Mouse (Mus musculus) heart, postnatal 36 days (tissue): ENCODE data around the gene Dxo. TPM values are rescaled to one million over a fixed set of nuclear protein-coding genes. Genes with fewer than 3 reads are reported as not detected.
"Not testable (repeated sequence)": the region's sequence is repeated elsewhere in the genome, so short reads cannot be mapped to it uniquely, and the experiment has no call there.

Source experiments
- DNase-seq, 2 experiments: peaks; one replicate each; pipeline ENCODE4 v3.0.0; 2021 to 2022
- intact Hi-C: fragments of 180-260 bp; cut with DNase I; formaldehyde crosslinking; loops from one replicate; pipeline ENCODE4 v1.15.1; 2025
- total RNA-seq, 2 experiments: library from RNA; stranded (reverse); gene quantifications; 2 replicates each; pipeline ENCODE4 v1.2.3; 2021

Dxo gene
- 10 to 100 TPM; 12.4 to 17.3 TPM for total RNA-seq

GRCm38 (mm10) chr17:34836856-34837221 is at the start of gene Dxo, which contains the start of gene Stk19:
TSS of gene Dxo (plus strand) at chr17:34837019.
TSS of gene Stk19 (minus strand) at chr17:34836945.
- DNase-seq = peak; percentile 96
- intact Hi-C loops = loop anchor here (1.0 to 10.0 kb wide), 3 partner anchors 13 to 298 kb away; partner anchors contain the start of genes Apom, Bag6, Nelfe and Skiv2l

DNA sequence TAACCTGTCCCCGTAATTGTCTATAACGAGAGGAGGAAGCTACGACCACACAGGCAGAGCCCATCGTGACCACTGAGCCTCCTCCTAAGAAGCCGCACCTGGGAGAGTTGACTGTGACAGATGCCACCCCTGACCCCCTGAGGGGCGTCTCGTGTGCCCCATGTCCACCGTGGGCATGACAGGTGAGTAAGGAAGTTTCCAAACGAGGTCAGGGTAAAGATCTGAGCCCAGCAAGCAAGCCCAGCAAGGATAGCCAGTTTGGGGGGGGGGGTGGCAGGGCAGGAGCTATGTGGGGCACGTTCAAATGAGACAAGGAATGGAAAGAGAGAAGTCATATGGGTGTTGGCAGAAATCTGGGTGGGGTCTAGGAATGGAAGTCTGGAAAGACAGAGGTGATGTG is 41.8 kb upstream of the Dxo start:
- DNase-seq = no peak
- intact Hi-C loops = loop anchor here (5.0 kb wide), 1 partner anchor 83 kb away; no protein-coding TSS in a partner anchor

GRCm38 (mm10) chr17:34795633-34796032 is 41.2 kb upstream of the Dxo start:
- intact Hi-C loops = loop anchor here (5.0 kb wide), 1 partner anchor 83 kb away; no protein-coding TSS in a partner anchor

DNA sequence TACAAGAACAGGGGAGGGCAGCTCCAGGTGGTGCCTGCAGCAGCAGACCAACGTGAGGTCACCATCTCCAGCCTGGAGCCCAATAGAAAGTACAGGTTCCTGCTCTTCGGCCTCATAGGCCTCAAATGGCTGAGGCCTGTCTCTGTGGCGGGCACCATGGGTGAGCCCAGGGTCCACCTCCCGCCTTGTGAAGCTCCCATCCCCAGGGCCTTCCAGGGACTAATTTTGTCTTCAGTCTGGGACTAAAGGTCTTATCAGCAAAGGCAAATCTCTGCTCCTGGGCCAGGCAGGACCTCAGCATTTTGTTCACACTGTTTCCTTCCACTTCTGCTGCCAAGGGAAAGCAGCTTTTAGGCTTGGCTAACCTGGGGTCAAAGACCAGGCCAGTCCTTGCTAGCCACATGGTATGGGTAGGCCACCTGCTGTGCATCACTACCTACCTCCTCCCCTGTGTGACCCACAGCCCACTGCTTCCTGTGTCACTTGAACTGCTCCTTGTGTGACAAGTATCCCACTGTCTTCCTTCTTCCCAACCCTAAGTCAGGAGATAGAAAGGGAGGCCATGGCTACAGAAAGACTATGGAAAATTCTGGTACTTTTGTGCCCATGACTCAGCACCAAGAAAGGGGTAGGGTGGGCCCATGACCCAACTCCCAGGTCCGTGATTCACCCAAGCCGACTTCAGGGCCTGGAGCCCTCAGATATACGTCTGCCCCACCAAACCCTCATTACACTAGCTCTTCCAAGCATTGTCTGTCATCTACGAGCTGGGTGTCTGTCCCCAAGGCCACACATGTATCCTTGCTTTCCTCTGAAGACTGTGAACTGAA is 40.3 kb upstream of the Dxo start:
- intact Hi-C loops = loop anchor here (5.0 kb wide), 1 partner anchor 84 kb away; no protein-coding TSS in a partner anchor
- no peak for DNase-seq

More at GRCm38 (mm10) chr17:34795633-34796032, 41.2 kb upstream of the Dxo start:
- DNase-seq = peak; percentile 36 to 65

DNA sequence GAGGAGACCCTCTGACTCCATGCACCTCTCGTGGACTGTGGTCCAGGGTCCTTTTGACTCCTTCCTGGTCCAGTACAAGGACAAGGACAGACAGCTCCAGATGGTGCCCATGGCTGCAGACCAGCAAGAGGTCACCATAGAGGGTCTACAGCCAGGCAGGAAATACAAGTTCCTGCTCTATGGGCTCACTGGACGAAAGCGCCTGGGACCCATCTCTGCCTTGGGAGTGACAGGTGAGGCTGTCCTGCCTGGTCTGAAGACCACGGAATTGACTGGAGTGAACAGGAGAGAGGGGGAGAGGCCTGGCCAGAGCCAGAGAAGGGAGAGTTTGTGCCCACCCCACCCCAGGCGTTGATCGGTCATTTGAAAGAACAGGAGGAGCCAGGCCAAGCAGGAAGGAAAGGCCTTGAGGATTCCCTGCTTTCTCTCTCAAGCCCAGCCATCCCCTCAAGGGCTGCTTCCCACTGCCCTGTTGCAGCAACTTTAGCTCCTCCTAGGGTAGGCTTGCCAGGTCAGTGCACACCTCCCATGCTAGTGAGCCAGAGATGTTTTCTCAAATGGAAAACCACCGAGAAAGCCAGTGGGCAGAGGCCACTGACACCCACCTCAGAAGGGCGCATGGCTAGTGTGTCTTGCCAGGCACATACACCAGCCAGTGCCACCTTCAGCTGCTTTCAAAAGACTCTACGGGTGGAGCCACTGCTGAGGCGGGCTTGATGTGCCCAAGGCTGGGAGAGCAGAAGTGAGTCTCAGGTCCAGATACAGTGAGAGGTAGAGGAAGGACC is 39.4 kb upstream of the Dxo start:
- intact Hi-C loops = loop anchor here (5.0 kb wide), 1 partner anchor 85 kb away; no protein-coding TSS in a partner anchor
- not testable (repeated sequence) for DNase-seq

DNA sequence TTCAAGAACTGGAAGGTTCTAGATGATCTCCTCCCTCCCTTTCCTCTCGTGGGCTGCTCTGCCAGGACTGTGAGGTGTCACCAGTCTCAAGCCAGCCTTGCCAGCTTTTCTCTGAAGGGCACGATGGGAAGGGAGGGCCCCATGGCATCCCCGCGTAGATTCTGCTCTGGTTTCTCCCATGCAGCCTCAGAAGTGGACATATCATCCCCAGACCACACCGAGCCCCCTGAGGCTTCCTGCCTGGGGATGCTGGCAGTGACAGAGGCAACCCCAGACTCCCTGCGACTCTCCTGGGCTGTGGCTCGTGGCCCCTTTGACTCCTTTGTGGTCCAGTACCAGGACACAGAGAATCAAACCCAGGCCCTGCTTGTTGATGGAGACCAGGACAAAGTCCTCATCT is 38.7 kb upstream of the Dxo start:
- intact Hi-C loops = loop anchor here (5.0 kb wide), 1 partner anchor 86 kb away; no protein-coding TSS in a partner anchor
- not testable (repeated sequence) for DNase-seq

- intact Hi-C loops = loop anchor here (5.0 kb wide), 1 partner anchor 87 kb away; no protein-coding TSS in a partner anchor
- no peak for DNase-seq
Observed at GRCm38 (mm10) chr17:34798866-34799530, 37.8 kb upstream of the Dxo start.

GRCm38 (mm10) chr17:34799531-34799925 is 37.3 kb upstream of the Dxo start:
- intact Hi-C loops = loop anchor here (5.0 kb wide), 1 partner anchor 87 kb away; no protein-coding TSS in a partner anchor
- no peak for DNase-seq

DNA sequence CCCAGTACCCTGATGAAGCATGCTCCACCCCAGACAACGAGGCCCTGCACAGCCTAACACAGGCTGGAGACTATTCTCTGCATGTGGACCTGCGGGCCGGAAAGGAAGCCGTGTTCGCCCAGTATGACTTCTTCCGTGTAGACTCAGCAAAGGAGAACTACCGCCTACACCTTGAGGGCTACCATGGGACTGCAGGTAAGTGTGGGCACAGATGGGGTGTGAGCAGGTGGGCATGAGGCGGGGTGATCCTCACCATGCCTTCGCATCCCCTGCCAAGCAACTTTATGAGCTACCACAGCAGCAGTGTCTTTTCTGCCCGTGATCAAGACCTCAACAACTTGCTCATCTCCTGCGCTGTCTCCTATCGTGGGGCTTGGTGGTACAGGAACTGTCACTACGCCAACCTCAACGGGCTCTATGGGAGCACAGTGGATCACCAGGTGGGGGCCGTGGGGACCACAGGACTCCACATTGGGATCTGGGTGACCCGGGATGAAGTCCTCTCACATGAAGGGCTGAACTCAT is 36.0 kb upstream of the Dxo start:
- intact Hi-C loops, DNase-seq: not testable (repeated sequence)

- DNase-seq, intact Hi-C loops: not testable (repeated sequence)
Observed at GRCm38 (mm10) chr17:34802756-34803155, 34.1 kb upstream of the Dxo start.

DNA sequence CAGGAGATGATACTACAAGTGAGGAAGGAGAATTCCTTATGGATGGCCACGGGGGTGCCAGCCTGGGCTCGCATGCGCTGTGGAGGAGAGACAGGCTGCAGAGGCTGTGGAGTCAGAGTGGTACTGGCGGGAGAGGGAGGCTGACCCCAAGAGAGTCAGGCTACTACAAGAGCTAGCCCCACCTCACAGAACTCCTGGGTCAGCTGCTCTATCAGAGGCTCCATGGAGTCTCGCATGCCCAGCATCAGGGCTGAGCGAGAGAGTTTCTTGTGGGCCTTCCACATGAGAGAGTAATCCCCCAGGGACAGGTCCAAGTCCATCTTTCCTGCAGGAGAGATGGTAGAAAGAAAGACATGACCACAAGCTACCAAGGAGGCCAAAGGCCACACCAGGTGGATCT is 33.5 kb upstream of the Dxo start:
- intact Hi-C loops, DNase-seq: not testable (repeated sequence)

- intact Hi-C loops, DNase-seq: not testable (repeated sequence)
Observed at GRCm38 (mm10) chr17:34804301-34804700, 32.5 kb upstream of the Dxo start, which contains the start of gene Cyp21a1. TSS of gene Cyp21a1 (minus strand) at chr17:34804561.

- intact Hi-C loops = no loop called here
- DNase-seq = no peak
Observed at GRCm38 (mm10) chr17:34804871-34805562, 31.8 kb upstream of the Dxo start.

DNA sequence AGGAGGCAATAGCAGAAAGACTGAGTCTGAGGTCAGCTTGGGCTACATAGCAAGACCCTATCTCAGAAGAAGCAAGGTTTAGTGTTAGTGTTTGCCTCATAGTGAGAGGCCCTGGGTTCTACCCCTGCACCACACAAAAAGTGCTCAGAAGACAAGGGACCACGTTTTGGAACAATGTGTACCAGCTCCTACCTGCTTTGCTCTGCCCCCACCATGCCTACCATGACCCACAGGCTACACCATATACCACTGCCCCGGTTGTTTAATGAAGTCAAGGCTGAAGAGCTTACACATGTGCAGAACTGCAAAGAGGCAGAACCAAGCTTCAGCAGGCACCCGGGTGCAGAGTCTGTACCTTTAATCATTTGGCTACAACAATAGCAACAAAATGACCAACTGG is 29.6 kb upstream of the Dxo start:
- intact Hi-C loops = no loop called here
- DNase-seq = no peak

DNA sequence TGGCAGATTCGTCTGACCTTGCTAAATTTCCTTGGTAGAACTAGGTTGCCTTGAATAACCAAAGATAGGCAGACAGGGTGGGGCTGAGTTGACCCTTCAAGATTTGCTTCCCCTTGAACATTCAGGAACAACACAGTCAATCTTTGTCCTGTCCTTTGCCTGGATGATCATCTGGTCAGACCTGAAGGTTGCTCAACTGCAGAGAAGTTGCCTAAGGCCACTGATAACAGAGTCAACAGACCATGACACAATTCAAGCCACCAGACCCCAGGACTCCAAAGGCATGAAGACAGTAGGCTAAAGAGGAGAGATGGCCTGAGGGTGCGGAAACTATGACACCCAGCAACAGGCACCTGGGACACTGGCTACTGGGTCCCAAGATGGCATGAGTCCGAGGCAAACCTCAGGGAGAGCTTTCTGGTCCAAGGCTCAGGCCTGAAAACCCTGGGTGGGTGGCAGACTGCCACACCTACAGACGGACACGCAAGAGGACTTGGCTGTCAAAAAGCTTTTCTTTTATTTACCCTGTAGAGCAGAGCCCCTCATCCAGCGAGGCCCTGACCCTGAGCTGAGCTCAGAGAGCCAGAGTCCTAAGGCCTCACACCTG is 28.1 kb upstream of the Dxo start:
- no peak for DNase-seq
- intact Hi-C loops = no loop called here

DNA sequence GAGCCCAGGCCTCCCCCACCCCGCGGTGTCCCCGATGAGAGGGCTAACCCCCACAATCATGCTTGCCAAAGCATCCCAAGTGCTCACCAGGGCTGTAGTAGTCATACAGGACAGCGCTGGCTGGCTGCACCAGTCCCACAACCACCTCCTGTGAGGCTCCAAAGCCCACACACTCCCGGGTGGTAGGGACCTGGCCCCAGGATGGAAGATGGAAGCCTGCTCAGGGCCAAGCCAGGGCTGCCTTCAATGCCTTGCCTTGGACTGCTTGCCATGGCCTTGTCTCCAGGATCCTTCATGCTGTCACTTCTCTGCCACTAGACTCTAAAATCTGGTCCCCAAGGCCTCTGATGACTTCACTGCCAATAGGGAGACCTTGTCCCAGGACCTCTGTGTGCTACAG is 26.4 kb upstream of the Dxo start:
- intact Hi-C loops = loop anchor here (5.0 kb wide), 1 partner anchor 158 kb away; no protein-coding TSS in a partner anchor
- DNase-seq = not testable (repeated sequence)

- DNase-seq = not testable (repeated sequence)
- intact Hi-C loops = loop anchor here (5.0 kb wide), 1 partner anchor 159 kb away; no protein-coding TSS in a partner anchor
Observed at GRCm38 (mm10) chr17:34810811-34811210, 26.0 kb upstream of the Dxo start.

GRCm38 (mm10) chr17:34811275-34811674 is 25.5 kb upstream of the Dxo start:
- intact Hi-C loops = loop anchor here (5.0 kb wide), 1 partner anchor 159 kb away; no protein-coding TSS in a partner anchor
- DNase-seq = no peak

DNA sequence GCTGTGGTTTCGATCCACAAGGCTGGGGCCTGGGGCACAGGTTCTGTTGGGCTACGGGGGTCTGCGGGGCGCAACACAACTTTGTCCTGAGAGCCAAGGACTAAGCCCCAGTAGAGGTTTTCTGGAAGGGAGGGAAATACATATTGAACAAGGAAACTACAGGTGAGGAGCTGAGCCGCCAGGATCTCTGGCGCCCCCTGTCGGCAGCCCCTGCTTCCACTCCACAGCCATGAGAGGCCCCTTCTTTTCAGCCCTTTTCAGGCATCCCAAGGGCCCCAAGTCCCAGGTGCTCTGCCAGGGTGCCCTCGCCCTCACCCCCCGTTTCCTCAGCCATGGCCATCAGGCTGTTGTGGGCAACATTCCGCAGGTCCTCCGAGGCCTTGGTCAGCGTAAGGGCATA is 23.1 kb upstream of the Dxo start:
- DNase-seq = peak; percentile 39 to 60
- intact Hi-C loops = loop anchor here (1.0 to 5.0 kb wide), 2 partner anchors 82 to 161 kb away; no protein-coding TSS in a partner anchor
